Mouse (Mus musculus) midbrain, embryonic 13.5 days (tissue): ENCODE results near the gene Prim2. TPM values are rescaled to one million over a fixed set of nuclear protein-coding genes. Genes with fewer than 3 reads are reported as not detected.
"Not testable (repeated sequence)": the region's sequence is repeated elsewhere in the genome, so short reads cannot be mapped to it uniquely, and the experiment has no call there.

Source experiments
- ATAC-seq: fragments of 200-750 bp; cut with Nextera tagmentation; 2 replicates; pipeline ENCODE4 v1.8.0; 2017; ENCODE audit warnings: mild to moderate bottlenecking, moderate TSS enrichment, moderate library complexity
- H3K27ac ChIP-seq: fragments of 300-500 bp; sonication (generic); 2 replicates; pipeline ENCODE4 v1.5.1; 2015; ENCODE audit warnings: inconsistent platforms, mild to moderate bottlenecking, moderate library complexity
- H3K27me3 ChIP-seq: fragments of 300-500 bp; sonication (generic); 2 replicates; pipeline ENCODE4 v1.6.1; 2015; ENCODE audit warnings: mild to moderate bottlenecking, inconsistent platforms
- H3K36me3 ChIP-seq: fragments of 300-500 bp; sonication (generic); 2 replicates; pipeline ENCODE4 v1.6.1; 2015; ENCODE audit warnings: mild to moderate bottlenecking, inconsistent platforms
- H3K4me1 ChIP-seq: fragments of 300-500 bp; sonication (generic); replicated peaks from 2 replicates; pipeline ENCODE4 v1.6.1; 2015; ENCODE audit warnings: inconsistent platforms
- H3K4me2 ChIP-seq: fragments of 300-500 bp; sonication (generic); replicated peaks from 2 replicates; pipeline ENCODE4 v1.6.1; 2015; ENCODE audit warnings: moderate library complexity, mild to moderate bottlenecking, inconsistent platforms
- H3K4me3 ChIP-seq: fragments of 300-500 bp; sonication (generic); replicated peaks from 2 replicates; pipeline ENCODE4 v1.5.1; 2015; ENCODE audit warnings: mild to moderate bottlenecking, inconsistent platforms
- H3K9ac ChIP-seq: fragments of 300-500 bp; sonication (generic); replicated peaks from 2 replicates; pipeline ENCODE4 v1.6.1; 2015; ENCODE audit warnings: mild to moderate bottlenecking, inconsistent platforms
- H3K9me3 ChIP-seq: fragments of 300-500 bp; sonication (generic); 2 replicates; pipeline ENCODE4 v1.6.1; 2016; ENCODE audit warnings: mild to moderate bottlenecking, inconsistent platforms
- WGBS: fragments of 180-500 bp; shearing (Covaris S2); methylation state at CpG from one replicate; pipeline ENCODE4 v1.1.7; 2015; 5-methylcytosine and 5-hydroxymethylcytosine counted together
- polyA plus RNA-seq: library from polyadenylated mRNA; unstranded; fragments of >200 nt; fragmentation: Nextera tagmentation; extraction: Ambion mirVana; gene quantifications from 2 replicates; pipeline ENCODE4 v1.2.1, GENCODE M21; 2015

The Prim2 gene
- polyA plus RNA-seq, 1 experiment from 2014 or later = 27.7 TPM

- Histone ChIP-seq H3K27ac (no peak overlapping the region), H3K4me1 (0 out of 2 replicates have a peak, but pooled peaks cover 4% of the 10 kb centered on the region), H3K27me3 (no peaks in the 10 kb centered on the region), H3K4me2 (no peak overlapping the region), H3K4me3 (no peak overlapping the region), H3K9ac (no peak overlapping the region), H3K9me3 (no peaks in the 10 kb centered on the region), H3K36me3 (peaks cover 10% of the 10 kb centered on the region)
- no peak for ATAC-seq
- 96% methylated on average over 6 of the region's 6 CpGs for WGBS
Measured at GRCm38 (mm10) chr1:33624900-33625299, 44.7 kb downstream of the Prim2 start.

- 0 out of 2 replicates have a peak, but pooled peaks cover 4% of the 10 kb centered on the region for H3K4me1 ChIP-seq
- H3K27me3 ChIP-seq = no peaks in the 10 kb centered on the region
- no peak overlapping the region for H3K27ac ChIP-seq
- no peaks in the 10 kb centered on the region for H3K9me3 ChIP-seq
- ATAC-seq = no peak
- H3K4me2 ChIP-seq = no peak overlapping the region
- WGBS = 88% methylated on average over 4 of the region's 4 CpGs
- no peak overlapping the region for H3K4me3 ChIP-seq
- H3K36me3 ChIP-seq = peaks cover 6% of the 10 kb centered on the region
- H3K9ac ChIP-seq = no peak overlapping the region
Measured at GRCm38 (mm10) chr1:33624441-33624840, 45.2 kb downstream of the Prim2 start.

GRCm38 (mm10) chr1:33621791-33622190, 47.8 kb downstream of the Prim2 start:
- 0 out of 2 replicates have a peak, but pooled peaks have one; percentile 4 for ATAC-seq
- Histone ChIP-seq H3K9ac (no peak overlapping the region), H3K4me2 (no peak overlapping the region), H3K4me3 (no peak overlapping the region), H3K36me3 (peaks cover 4% of the 10 kb centered on the region; the same call in 1 of the 2 replicates), H3K27ac (no peak overlapping the region), H3K9me3 (no peaks in the 10 kb centered on the region), H3K27me3 (no peaks in the 10 kb centered on the region), H3K4me1 (0 out of 2 replicates have a peak, but pooled peaks cover 4% of the 10 kb centered on the region)
- 89% methylated on average over 10 of the region's 10 CpGs for WGBS

- Histone ChIP-seq H3K4me1 (no peaks in the 10 kb centered on the region), H3K27me3 (no peaks in the 10 kb centered on the region), H3K9me3 (no peaks in the 10 kb centered on the region), H3K36me3 (peaks cover 4% of the 10 kb centered on the region; the same call in 1 of the 2 replicates), H3K4me2 (no peak overlapping the region), H3K9ac (no peak overlapping the region), H3K4me3 (no peak overlapping the region), H3K27ac (no peak overlapping the region)
- 94% methylated on average over 9 of the region's 9 CpGs for WGBS
- ATAC-seq = no peak
Measured at GRCm38 (mm10) chr1:33620091-33620788, 49.4 kb downstream of the Prim2 start.

- not testable (repeated sequence) for H3K9ac ChIP-seq, H3K36me3 ChIP-seq, H3K27ac ChIP-seq, H3K27me3 ChIP-seq, H3K4me3 ChIP-seq, H3K4me1 ChIP-seq, H3K9me3 ChIP-seq, ATAC-seq, H3K4me2 ChIP-seq
- WGBS = 93% methylated on average over 5 of the region's 6 CpGs
Measured at GRCm38 (mm10) chr1:33616642-33617041, 53.0 kb downstream of the Prim2 start.

GRCm38 (mm10) chr1:33612100-33612499, 57.5 kb downstream of the Prim2 start:
- Histone ChIP-seq H3K27ac (no peak overlapping the region), H3K4me1 (peaks cover 22% of the 10 kb centered on the region), H3K4me2 (no peak overlapping the region), H3K4me3 (no peak overlapping the region), H3K36me3 (no peaks in the 10 kb centered on the region), H3K9me3 (no peaks in the 10 kb centered on the region; the same call in 1 of the 2 replicates), H3K27me3 (no peaks in the 10 kb centered on the region), H3K9ac (no peak overlapping the region)
- ATAC-seq = no peak
- WGBS = 96% methylated on average over 1 of the region's 1 CpGs

- no peak overlapping the region for H3K9ac ChIP-seq
- H3K4me2 ChIP-seq = no peak overlapping the region
- H3K36me3 ChIP-seq = no peaks in the 10 kb centered on the region
- peak overlapping the region; percentile 58 for H3K27ac ChIP-seq
- WGBS = 49% methylated on average over 14 of the region's 14 CpGs
- peak; percentile 57 for ATAC-seq
- H3K9me3 ChIP-seq = no peaks in the 10 kb centered on the region; the same call in 1 of the 2 replicates
- H3K4me3 ChIP-seq = no peak overlapping the region
- H3K4me1 ChIP-seq = peaks cover 22% of the 10 kb centered on the region
- H3K27me3 ChIP-seq = no peaks in the 10 kb centered on the region
Measured at GRCm38 (mm10) chr1:33610026-33610721, 59.4 kb downstream of the Prim2 start.

GRCm38 (mm10) chr1:33608133-33608532, 61.5 kb downstream of the Prim2 start:
- 41% methylated on average over 2 of the region's 2 CpGs for WGBS
- H3K4me3 ChIP-seq = no peak overlapping the region
- peak; percentile 60; the same call in 1 of the 2 replicates for ATAC-seq

GRCm38 (mm10) chr1:33604087-33604699, 65.4 kb downstream of the Prim2 start:
- no peak for ATAC-seq
- no peak overlapping the region for H3K4me2 ChIP-seq
- H3K36me3 ChIP-seq = no peaks in the 10 kb centered on the region
- no peaks in the 10 kb centered on the region for H3K27me3 ChIP-seq
- H3K27ac ChIP-seq = no peak overlapping the region
- H3K9me3 ChIP-seq = no peaks in the 10 kb centered on the region; the same call in 1 of the 2 replicates
- H3K9ac ChIP-seq = no peak overlapping the region
- WGBS = 85% methylated on average over 5 of the region's 5 CpGs
- H3K4me3 ChIP-seq = no peak overlapping the region
- H3K4me1 ChIP-seq = peaks cover 9% of the 10 kb centered on the region

More at GRCm38 (mm10) chr1:33608133-33608532, 61.5 kb downstream of the Prim2 start:
- Histone ChIP-seq H3K9me3 (no peaks in the 10 kb centered on the region; the same call in 1 of the 2 replicates), H3K27ac (no peak overlapping the region), H3K4me1 (peaks cover 19% of the 10 kb centered on the region), H3K9ac (no peak overlapping the region), H3K36me3 (no peaks in the 10 kb centered on the region), H3K27me3 (no peaks in the 10 kb centered on the region), H3K4me2 (no peak overlapping the region)

- Histone ChIP-seq H3K27ac (no peak overlapping the region), H3K4me3 (no peak overlapping the region), H3K4me2 (no peak overlapping the region), H3K4me1 (no peaks in the 10 kb centered on the region; the same call in 1 of the 2 replicates), H3K9me3 (no peaks in the 10 kb centered on the region; the same call in 1 of the 2 replicates), H3K36me3 (peaks cover 4% of the 10 kb centered on the region; the same call in 1 of the 2 replicates), H3K27me3 (no peaks in the 10 kb centered on the region), H3K9ac (no peak overlapping the region)
- 90% methylated on average over 3 of the region's 3 CpGs for WGBS
- no peak for ATAC-seq
Measured at GRCm38 (mm10) chr1:33599698-33600097, 69.9 kb downstream of the Prim2 start.

- H3K27ac ChIP-seq = no peak overlapping the region
- no peaks in the 10 kb centered on the region; the same call in 1 of the 2 replicates for H3K4me1 ChIP-seq
- H3K4me2 ChIP-seq = no peak overlapping the region
- peaks cover 4% of the 10 kb centered on the region; the same call in 1 of the 2 replicates for H3K36me3 ChIP-seq
- H3K27me3 ChIP-seq = no peaks in the 10 kb centered on the region
- no peak overlapping the region for H3K9ac ChIP-seq
- H3K4me3 ChIP-seq = no peak overlapping the region
- WGBS = 66% methylated on average over 5 of the region's 5 CpGs
- no peaks in the 10 kb centered on the region; the same call in 1 of the 2 replicates for H3K9me3 ChIP-seq
- ATAC-seq = no peak; the same call in 1 of the 2 replicates
Measured at GRCm38 (mm10) chr1:33599019-33599667, 70.5 kb downstream of the Prim2 start.
